Mouse (Mus musculus): ENCODE measurements around the gene Unc13a.

DNA sequence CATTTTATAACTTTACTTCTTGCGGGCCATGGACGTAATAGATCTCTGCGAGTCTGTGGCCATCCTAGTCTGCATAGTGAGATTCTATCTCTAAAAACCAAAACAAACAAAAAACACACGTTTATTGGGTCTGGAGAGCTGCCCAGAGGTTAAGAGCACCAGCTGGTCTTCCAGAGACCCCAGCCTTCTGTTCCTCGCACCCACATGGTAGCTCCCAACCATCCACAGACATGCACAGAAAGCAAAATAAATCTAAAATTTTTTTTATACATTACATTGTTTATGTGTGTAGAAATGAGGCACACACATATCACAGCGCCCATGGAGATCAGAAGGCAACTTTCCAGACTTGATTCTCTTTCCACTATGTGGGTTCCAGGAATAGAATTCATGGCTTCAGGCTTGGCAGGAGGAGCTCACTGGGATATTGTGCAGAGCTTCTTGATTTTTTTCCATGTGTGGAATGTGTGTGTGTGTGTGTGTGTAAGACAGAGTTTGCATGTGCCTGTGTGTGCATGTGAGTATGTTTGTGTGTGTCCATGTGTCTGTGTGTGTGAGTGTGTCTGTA lies 695 bp upstream of the Unc13a start:
- TF ChIP-seq POLR2A (IDR thresholded peaks at IDR 0.05; ENCODE audit: low read depth, low read length): no peak
- TF ChIP-seq CTCF (IDR thresholded peaks at IDR 0.05; ENCODE audit: extremely low read depth, insufficient read length, insufficient replicate concordance, low read depth, low read length): no peak
